Mouse (Mus musculus) right cerebral cortex, postnatal 14 days (tissue): ENCODE data around the gene Des.

Experiments
- DNase-seq: peaks from one replicate; pipeline ENCODE4 v3.0.0; 2022

Des gene

DNA sequence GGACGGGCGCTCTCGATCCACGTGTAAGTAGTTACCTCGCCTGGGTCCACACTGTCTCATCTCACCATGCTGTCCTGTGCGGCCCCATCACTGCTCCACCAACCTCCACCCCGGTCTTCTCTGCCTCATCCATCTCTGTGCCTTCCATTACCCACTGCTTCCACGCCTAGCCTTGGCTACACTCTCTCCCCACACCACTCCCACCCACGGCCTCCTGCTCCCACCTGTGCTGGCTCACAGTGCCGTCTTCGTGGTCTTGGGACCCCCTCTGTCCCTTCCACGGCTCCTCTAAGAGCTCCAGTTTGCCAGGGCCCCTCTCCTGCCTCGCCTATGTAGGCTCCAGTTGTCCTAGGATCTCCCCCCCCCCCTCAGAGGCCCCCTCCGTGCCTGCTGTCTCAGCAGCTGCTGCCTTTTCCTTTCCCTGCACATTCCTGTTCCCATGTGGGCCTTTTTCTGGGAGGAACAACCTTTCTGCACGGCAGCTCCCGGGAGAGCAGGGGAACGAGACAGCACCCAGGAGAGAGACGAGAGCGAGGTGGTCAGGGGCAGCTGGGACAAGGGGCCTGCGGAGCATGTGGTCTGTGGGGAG is 25.1 kb downstream of the Des start:
- DNase-seq: peak; percentile 33

DNA sequence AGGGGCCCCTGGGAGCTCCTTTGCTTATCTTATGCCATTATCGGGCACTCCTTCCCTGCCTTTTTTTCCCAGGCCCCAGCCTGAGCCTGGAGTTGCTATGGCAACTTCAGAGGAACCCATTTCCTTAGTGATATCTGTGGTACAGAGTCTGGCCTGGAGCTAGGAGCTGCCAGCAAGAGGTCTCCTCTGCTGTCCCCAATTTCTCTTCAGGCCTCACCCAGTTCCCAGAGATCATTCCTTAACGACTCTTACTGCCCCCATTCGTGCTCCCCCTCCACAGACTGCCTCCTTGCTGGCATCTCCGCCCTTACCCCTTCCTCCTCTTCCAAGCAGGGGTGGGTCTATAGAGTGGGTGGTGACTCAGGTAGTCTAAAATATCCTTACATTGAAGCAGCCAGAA is 26.0 kb downstream of the Des start:
- DNase-seq: no peak

- no peak for DNase-seq
Observed at GRCm38 (mm10) chr1:75387469-75387928, 27.4 kb downstream of the Des start.

DNA sequence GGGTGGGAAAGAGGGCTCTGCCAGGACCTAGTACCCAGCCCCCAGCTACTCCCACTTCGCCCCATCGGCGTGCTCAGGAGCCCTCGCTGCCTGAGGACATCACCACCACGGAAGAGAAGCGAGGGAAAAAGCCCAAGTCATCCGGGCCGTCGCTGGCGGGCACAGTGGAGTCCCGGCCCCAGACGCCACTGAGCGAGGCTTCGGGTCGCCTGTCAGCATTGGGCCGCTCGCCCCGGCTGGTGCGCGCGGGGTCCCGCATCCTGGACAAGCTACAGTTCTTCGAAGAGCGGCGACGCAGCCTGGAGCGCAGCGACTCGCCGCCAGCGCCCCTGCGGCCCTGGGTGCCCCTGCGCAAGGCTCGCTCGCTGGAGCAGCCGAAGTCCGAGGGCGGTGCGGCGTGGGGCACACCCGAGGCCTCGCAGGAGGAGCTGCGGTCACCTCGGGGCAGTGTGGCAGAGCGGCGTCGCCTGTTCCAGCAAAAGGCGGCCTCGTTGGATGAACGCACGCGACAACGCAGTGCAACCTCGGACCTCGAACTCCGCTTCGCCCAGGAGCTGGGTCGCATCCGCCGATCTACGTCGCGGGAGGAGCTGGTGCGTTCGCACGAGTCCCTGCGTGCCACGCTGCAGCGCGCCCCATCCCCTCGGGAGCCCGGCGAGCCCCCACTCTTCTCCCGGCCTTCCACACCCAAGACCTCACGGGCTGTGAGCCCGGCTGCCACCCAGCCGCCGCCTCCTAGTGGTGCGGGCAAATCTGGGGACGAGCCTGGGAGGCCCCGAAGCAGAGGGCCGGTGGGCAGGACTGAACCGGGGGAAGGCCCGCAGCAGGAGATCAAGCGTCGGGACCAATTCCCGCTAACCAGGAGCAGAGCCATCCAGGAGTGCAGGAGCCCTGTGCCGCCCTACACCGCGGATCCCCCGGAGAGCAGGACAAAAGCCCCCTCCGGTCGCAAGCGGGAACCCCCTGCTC is 28.1 kb downstream of the Des start:
- no peak for DNase-seq

GRCm38 (mm10) chr1:75388898-75389515 is 28.9 kb downstream of the Des start:
- DNase-seq: no peak

GRCm38 (mm10) chr1:75393139-75393538 is 33.0 kb downstream of the Des start:
- DNase-seq: peak; percentile 51

DNA sequence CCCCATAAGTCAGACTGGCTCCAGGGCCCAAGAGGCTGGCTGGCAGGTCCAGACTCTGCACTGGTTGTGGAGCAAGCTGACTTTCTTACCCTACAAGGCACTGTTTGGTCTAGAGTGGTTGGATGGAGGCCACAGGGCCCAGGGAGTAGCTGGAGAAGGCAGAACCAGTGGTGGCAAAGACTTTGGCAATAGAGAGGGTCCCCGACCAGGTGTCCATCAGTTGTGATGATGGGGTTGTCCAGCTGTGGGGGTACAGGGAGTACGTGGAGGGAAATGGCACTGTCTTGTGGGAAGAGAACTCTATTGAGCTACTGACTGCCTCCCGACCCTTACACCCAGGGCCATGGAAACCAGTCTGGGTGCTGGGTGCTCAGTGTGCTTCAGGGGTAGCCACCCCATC is 33.7 kb downstream of the Des start:
- no peak for DNase-seq

- no peak for DNase-seq
Observed at GRCm38 (mm10) chr1:75398761-75399402, 38.8 kb downstream of the Des start.

GRCm38 (mm10) chr1:75399755-75400492 is 39.8 kb downstream of the Des start:
- peak; percentile 65 for DNase-seq

DNA sequence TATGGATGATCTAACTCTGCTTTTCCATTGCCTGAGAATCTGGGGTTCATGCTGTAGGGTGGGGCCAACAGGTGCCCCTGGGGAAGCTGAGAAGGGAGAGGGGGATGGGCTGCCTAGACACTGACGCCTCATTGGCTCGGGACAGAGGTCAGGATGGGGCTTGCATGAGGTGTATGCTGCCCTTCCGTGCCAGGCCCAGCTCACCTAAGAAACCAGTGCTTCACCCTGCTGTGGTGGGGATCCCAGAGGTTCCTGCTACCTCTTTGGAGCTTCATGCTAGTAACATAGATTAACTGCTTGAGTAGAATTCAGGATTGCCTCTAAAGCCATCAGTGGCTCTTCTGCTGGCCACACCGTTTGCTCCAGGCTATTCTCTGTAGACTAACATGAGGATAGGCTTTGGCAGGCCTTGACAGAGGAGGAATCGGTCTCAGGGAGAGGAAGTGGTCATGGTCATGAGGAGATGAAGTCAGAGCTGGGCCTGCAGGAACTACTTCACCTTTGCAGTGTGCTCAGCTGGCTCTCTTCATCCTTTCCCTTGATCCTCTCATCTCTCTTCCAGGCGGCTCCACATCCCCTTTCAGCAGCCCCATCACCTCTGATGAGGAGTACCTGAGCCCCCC is 40.5 kb downstream of the Des start:
- DNase-seq: no peak

DNA sequence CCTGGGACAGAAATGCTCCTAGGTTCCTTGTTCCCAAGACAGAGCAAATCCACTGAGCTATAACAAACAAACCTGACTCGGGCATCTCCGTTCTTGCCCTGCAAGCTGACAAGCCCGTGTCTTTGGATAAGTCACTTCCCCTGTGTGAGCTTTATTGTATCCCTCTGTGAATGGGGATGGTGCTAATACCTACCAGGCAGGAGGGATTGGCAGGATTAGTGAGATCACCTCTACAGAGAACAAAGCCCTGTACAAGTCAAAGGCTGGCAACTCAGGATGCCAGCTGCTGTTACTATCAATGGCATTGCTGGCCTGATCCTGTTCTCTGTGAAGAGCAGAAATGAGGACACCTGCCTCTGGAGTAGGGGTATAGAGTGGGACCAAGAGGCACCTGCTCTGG is 45.4 kb downstream of the Des start:
- DNase-seq: no peak

DNA sequence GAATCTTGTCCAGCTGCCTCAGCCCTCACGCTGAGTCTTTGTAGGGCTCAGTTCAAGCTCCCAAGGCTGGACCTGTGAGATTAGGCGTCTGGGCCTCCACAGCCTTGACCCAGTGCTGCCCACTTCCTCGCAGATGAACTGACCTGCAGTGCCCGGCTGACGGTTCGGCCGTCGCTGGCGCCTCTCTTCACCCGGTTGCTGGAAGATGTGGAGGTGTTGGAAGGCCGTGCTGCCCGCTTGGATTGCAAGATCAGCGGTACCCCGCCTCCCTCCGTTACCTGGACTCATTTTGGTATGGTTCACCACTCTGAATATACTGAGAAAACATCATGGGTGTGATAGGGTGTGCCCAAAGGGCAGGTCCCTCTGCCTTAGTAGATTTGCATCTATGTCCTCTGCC is 46.0 kb downstream of the Des start:
- DNase-seq: no peak

DNA sequence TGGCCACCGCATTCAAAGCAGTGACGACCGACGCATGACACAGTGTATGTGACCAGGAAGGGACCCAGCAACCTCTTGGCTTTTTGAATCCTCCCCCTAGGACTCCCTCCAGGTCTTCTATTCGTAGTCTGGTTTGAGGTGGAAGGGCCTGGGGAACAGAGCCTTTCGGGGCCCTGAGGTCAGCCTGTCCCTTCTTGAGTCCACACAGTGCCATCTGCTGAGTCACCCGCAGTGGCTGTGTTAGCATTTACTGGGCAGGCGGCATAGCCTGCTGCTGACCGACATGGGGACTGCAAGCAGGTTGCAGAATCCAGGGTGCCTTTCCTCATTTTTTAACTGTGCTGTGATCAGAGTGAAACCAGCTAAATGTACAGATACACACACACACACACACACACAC is 46.9 kb downstream of the Des start:
- no peak for DNase-seq

DNA sequence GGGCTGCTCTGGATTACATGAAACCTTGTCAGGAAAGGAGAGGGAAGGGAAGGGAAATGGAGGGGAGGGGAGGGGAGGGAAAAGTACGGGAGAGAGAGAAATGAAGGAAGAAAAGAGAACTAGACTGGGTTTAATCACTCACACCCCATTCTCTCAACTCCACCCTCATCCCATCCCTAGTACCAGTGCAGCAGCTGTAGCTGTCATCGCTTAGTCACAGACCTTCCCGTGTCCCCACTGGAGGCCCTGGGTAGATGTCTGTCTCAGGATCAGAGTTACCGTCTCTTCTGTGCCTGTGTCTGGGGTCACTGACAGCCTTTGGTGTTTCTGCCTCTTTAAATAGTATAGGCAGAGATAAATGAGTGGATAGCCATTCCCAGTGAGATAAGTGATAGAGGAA is 48.1 kb downstream of the Des start:
- no peak for DNase-seq

DNA sequence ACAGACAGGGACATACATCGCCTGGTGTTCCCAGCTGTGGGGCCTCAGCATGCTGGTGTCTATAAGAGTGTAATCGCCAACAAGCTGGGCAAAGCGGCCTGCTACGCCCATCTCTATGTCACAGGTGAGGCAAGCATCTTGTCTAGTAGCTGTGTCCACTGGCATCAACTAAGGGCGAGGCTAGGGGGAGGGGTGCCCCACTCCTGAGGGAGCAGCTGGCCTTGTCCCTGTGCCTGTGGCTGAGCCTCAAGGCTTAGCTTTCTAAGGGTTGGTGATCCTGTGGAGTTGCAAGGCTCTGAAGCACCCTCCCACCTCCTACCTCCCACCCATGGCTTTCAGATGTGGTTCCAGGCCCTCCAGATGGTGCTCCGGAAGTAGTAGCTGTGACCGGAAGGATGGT is 49.8 kb downstream of the Des start:
- DNase-seq: no peak

DNA sequence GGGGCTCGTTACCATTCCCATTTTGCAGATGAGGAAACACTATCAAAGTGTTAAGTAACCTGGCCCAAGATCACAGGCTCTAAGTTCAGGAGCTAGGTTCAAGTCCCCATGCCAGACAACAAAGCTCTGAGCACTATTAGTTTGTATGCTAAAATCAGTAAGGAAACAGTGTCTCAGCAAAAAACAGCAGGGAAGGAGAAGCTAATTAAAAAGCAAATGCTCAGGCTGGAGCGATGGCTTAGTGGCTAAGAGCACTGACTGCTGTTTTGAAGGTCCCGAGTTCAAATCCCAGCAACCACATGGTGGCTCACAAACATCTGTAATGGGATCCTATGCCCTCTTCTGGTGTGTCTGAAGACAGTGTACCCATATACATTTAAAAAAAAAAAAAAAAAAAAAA is 52.1 kb downstream of the Des start:
- DNase-seq: no peak

- DNase-seq: no peak
Observed at GRCm38 (mm10) chr1:75413749-75414148, 53.6 kb downstream of the Des start.
